Mouse (Mus musculus) adrenal gland, adult 18-20 months (tissue): ENCODE measurements around the gene Dcaf17. TPM values are rescaled to one million over a fixed set of nuclear protein-coding genes. Genes with fewer than 3 reads are reported as not detected.

Experiments
- DNase-seq, 2 experiments: peaks; one replicate each; pipeline ENCODE4 v3.0.0; 2021 to 2022; ENCODE audit warnings: low spot score in 2 of 2
- total RNA-seq, 2 experiments: library from RNA; stranded (reverse); gene quantifications; 1 replicate in 1 of 2; 2 replicates in 1 of 2; pipeline ENCODE4 v1.2.3; 2021

Dcaf17 gene
- total RNA-seq, 2 experiments from 2014 or later, result 7.4 to 9.8 TPM

DNA sequence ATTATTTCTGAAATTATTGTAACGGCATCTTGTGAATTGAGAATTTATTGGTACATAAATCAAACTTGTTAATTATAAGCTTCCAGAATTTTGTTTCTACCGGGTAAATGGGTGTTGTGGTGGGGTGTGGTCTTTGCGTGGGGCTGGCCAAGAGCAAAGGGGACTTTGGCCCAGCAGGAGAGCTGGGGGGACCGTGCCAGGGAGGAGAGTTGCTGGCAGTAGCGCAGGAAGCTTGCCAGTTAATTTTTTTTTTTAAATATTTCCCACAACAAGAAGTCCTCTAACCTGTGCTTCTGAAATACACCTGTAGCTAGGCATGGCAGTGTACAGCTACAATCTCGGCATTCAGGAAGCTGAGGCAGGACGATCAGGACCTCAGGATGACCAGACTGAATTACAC, 4.6 kb upstream of the Dcaf17 start:
- DNase-seq, result no peak

DNA sequence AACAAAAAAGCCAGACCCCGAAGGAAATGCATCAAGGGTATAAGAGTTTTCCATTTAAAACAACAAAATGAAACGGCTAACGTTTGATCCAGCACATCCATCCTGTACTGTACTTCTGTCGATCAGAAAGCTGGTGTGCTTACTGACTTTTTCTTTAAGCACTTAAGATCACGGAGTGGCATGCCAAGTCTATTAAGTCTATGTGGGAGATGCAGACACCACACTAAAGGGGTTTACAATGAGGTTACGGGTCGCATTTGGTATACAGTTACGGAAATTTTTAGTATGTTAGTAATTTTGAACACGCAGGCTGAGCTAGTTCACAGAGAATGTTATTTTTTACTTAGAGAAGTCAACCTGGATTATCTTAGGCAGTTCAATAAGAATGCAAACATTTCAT, 412 bp upstream of the Dcaf17 start:
- DNase-seq, result no peak

DNA sequence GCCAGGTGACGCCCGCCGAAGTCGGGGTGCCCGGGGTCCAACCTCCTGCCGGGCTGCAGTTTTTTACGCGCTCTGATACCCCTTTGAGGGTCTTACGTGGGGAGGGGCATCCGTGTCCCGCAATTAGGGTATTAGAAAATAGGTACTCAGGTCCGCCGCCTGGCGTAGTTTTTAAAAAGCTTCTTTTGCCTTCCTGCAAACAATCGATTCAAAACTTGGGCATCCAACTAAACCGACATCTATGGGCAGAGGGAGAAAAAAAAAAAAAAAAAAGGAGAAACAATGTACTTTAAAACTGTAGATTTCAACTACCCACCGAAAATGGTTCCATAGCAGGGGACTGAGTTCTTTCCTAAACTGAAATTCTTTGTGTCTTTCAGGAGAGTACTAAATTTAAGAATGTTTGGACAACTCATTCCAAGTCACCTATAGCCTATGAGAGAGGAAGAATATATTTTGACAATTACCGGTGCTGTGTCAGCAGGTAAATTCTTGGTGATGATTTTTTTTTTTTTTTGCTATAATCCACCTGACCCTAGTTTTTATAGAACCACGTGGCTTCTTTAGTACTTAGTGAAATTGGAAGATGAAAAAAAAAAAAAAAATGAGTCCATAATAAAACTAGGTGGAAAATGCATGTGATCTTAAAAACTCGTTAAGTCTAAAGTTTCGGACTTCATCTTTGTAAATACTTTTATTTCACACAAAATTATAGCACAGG, 1.1 kb downstream of the Dcaf17 start:
- no peak for DNase-seq

DNA sequence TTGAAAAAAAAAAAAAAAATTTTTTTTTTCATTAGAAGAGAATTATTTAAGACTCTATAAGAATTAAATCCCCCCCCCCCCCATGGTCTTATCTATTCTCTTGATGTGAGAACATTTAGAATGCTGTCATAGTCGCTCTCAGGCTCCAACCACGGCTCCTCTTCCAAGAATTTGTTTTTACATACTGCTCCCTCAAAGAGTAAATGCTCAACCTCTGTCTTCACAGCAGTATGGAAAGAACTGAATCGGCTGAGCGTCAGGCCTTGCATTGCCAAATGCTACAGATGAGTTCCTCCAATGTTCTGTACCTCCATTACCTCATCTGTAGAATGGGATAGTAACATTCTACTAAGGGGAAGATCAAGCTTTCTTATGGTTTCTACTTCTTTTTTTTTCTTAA, 16.5 kb downstream of the Dcaf17 start:
- DNase-seq, result no peak

DNA sequence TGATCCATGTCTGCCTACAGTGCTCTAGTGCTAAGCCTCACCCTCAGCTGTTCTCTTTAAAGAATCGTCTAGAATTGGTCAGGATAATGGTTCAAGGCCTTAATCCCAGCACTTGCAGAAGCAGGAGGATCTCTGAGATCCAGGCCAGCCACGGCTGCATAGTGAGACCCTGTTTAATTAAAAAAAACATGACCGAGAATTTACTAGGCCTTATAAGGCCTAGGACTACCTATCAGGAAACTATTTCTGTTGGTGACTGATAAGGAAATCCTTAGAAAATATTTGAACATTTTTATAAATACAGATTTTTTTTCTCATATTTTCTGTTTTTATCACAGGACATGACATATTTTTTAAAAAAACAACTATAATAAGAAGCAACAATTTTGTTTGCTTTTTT, 18.2 kb downstream of the Dcaf17 start:
- DNase-seq, result no peak

DNA sequence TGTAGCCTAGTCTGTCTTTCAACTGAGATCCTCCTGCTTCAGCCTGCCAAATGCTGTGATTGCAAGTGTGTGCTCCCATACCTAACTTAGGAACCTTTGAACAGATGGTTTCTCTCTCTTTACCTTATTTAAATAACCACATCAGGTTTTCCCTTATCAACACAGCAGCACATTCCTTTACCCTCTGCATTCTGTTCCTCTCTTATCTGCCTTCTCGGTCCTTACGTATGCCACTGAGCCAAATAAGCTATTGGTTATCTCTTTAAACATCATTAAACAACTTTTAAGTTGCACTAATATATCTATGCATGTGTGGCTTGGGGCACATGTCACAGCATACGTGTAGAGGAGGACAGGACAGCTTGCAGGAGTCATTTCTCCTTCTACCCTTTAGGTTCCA, 18.7 kb downstream of the Dcaf17 start:
- DNase-seq, result no peak

DNA sequence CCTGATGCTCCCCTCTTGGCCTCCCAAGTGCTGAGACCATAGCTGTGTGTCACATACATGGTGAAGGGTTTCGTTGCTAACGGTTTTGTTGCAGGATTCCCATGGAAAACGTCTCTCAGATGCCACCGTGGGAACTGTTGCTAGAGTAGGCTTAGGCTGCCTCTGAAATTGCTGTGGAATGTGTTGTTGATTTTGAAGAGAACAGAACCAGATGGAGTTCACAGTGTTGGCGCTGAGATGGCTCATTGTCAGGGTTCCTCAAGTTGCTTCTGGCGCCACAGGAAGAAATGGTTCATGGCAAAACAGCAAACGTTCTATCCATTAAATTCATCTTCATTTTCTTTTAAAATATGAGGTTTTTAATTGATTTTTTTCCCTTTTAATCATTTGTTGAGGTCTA, 27.3 kb downstream of the Dcaf17 start:
- DNase-seq, result no peak

DNA sequence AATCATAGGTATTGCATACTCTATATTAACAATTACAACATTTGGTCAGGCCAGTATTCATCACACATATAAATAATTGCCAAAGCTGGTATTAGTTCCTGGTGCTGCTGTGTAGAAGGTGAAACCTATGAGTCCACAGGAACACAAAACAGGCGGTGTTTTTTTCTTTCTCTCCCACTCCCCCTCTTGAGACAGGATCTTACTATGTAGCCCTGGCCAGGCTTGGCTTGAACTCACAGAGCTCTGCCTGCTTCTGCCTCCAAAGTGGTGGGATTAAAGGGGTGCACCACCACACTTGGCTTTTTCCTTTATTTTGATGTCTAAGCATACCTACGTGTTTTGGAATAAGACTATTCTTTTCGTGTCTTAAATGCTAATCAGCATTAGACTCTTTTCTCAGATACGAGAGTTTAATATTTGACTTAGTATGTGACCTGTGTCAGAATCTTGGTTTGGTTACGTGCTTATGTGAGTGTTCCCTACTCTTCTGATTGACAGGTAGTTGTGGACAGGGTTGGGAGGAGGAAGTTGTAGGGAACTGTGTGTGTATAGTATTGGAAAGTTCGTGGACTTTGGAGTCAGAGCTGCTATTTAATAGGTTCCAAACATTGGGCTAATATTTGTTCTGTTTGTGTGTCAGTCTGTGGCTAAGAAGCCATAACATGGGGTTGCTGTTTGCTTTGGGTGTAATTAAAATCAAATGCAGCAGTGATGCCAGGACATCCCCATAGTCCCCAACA, 28.5 kb downstream of the Dcaf17 start:
- no peak for DNase-seq

DNA sequence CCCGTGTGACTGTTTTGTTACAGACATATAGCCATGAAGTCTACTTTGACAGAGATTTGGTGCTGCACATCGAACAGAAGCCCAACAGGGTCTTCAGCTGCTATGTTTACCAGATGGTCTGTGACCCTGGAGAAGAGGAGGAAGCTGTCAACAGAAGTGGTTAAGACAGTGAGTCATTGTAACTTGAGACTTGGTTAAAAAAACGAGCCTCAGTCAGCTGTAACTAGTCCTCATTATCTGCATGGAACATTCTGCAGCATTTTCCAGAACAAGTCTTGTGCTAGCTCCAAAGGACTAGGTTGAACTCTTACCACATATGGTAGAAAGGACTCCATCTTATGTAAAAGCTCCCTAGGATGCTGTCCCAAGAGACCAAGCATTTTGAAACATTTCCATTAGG, 34.6 kb downstream of the Dcaf17 start:
- no peak for DNase-seq

DNA sequence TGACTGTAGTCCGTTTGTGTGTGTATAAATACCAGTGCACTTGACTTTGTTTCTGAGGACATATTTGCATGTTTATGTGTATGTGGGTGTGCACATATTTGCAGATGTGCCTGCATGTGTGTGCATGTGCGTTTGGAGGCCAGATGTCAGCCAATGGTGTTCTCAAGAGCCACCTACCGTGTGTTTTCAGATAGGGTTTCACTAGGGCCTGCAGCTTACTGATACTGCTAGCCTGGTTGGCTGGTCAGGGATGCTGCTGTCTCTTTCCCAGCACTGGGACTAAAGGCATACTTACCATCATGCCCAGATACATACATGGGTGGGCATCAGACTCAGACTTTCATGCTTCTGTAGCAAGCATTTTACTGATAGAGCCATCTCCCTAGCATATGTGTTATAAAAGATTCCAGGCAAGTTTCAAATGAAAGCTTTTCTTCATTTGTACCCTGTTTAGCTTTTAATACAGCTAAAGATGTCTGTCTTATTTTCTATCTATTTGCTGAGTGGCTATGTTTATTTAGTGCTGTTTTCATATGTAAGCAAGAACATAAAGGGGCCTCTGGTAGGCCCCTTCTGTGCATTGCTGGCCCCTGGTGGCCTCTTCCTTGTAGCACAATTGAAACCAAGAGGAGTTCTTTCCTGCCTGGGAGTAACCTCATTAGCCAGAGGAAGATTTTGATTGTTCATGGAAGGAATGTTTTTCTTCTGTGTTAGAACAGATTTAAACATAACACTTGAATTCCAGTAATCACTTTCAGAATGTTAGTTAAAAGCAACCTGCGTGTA, 35.7 kb downstream of the Dcaf17 start:
- no peak for DNase-seq

DNA sequence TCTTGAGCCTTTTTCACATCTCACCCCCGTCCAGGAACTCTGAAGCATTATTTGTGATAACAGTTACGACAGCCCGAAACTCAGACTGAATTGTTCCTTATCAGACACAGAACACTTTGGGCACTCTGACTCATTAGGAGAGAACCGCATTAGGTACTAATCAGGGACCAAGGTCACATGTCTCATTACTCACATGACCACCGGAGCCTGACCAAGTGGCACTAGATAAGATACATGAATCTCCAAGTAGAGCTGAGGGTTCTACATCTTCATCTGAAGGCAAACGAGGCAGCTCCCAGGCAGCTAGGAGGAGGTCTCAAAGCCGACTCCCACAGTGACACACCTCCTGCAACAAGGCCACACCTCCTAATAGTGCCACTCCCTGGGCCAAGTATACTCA, 41.0 kb downstream of the Dcaf17 start:
- peak in 1 of 2 experiments; percentile 4 for DNase-seq

DNA sequence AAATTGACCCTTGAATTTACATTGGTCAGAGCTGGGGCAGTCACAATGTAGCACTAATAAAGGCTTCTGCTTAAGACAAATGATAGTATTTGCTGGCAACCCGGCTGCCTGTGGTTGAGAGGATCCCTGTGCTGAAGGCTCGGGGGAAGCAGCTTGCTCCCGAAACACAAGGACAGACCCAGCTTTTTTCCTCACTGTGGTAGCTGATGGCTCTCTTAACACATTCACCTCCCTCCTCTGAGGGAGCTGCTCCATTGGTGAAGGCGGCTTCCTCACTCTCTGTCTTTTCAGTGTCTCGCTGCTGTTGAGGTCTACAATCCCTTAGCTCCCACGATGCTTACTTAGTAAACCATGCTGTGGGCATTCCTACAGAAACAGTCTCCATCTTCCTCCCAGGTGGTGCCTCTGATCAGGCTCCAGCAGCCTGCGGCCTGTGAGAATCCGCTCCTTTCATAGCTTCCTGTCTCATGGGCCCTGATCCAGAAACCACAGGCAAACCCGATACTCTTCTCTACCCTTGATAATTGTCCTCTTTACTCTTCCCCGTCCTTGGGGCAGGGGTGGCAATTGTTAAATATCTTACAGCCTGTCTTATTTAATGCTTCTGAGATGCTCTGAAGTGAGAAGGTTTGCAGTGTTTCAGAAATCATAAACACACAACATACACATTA, 47.6 kb downstream of the Dcaf17 start:
- no peak for DNase-seq

DNA sequence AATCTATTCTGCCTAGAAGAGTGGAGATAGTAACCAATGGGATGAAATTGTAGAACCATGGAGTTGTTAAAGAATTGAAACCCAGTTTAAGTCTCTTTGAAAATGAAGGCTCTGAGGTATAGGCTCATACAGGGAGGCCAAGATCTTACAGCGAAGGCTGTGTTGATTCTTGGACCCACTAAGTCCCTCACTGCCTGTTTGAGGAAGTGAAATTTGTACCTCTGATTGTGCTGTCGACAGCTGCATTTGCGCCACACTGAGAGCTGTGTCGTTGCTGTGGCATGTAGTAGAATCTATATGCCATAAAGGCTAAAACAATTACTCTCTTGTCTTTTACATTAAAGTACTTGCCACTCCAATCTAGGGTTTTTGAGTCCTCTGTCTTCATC, 48.2 kb downstream of the Dcaf17 start:
- no peak for DNase-seq

DNA sequence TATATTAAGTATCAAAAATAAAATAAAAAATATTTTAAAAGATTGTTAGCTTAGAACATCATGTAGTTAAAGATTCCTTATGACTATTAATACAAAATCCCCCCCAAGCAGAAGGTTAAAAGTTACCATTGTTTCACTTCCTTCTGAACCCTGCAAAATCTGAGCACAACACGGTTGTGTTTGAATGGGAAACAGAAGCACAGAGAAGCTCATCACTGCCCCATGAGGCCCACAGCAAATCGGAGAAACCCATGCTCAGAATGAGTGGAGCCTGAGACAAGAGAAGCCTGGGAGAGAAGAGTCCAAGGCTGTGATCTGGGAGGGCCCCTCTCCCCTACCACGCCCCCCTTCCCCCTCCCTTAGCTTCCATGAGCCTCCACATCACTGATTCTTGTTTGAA, 49.6 kb downstream of the Dcaf17 start:
- DNase-seq, result no peak

DNA sequence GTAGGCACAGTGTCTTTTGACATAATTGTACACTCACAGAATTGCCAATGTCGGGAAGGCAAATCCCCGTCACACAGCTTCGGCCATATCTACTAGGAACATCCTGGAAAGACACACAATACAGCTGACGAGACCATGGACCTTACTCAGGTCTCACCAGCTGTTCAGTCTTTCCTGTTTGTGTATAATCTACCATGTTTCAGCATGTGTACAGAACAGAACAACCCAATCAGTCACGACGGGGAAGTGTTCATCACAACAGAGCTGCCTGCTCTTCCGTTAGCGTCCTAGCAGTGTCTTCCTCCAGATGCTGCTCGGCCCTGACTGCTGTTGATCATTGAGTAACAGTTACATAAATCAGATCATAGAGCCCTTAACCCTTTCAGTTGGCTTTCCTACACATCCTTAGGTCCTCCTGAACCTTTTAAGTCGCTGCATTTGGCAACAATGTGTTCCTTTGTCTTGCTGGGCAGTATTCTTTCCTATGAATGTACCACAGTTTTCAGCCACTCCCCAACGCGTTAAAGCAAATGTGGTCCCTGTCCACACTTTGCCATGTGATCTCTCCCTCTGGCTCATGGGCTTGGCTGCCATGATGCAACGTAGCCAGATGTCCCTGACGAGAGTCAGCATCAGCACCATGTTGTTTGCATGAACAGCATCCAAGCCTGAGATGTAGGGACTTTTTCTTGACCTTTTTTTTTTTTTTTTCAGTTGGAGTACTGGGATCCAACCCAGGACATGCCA, 50.5 kb downstream of the Dcaf17 start:
- DNase-seq, result no peak

DNA sequence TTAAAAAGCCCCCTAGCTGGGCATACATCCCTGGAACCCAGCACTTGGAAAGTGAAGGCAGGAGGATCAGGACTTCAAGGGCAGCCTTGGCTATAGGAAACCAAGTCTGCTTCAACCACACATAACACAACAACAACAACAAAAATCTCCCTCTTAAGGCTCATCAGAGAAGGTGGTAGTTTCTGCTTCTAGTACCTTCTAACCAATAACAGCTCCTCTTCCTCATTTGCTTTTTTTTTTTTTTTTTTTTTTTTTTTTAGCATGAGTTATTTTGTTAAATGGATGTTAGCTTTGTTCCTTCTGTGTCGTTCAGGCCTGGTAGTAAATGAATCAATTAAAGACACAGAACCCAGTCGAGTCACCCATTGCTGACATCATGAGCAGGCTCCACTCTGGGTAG, 52.1 kb downstream of the Dcaf17 start:
- no peak for DNase-seq

DNA sequence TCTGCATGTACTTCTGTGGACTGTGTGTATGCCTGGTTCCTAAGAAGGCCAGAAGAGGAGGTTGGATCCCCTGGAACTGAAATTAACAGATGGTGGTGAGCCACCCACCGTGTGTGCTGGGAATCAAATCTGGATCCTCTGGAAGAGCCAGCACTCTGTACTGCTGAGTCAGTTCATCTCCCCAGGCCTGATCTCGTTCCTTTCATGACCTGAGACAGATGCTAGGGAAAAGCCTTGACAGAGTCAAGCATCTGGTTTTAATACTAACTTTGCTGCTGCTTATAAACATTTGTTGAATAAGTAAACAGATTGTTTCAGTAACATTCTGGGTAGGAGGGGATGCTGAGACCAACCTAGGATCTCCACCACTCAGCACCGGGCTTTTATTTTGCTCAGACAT, 53.4 kb downstream of the Dcaf17 start:
- no peak for DNase-seq

DNA sequence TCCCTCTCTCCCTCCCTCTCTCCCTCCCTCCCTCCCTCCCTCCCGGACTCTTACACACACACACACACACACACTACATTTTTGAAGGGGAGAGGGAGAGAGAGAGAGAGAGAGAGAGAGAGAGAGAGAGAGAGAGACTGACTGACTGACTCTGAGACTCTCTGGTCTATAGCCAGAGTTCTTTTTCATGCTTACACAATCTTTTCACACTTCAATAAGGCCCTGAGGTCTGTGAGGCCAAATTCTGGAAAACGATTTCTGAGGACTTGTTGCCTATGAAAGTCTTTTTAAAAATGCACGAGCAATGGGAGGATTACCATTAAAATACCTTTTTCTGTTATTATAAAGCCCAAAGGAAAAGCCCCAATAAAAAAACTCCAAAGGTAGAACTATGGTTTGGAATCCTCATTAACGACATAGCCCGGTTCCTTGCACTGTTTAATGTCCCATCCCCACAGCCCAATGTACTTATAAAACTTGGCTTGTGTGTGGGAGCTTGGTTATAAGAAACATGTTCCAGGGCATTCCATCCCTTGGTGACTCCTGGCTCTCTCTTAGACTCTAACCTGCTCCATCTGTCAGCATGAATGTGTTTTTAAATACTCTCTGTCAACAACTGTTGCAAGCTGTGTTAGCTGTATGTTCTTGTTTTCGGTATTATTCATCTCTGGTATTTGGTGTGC, 58.5 kb downstream of the Dcaf17 start:
- no peak for DNase-seq

DNA sequence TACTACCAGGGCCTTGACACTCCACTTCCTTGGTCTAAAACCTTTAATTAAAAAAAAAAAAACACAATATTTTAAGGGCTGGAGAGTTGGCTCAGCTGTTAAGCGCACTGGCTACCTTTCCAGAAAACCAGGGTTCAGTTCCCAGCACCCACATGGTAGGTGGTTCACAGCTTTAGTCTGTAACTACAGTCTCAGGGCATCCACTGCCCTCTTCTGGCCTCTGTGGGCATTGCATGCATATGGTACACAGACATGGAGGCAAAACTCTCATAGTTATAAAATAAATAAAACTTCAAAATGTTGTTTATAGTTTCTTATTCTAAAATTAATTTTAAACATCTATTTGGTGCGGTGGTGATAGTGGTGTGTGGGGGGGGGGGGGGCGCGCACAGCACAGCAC, 61.0 kb downstream of the Dcaf17 start:
- no peak for DNase-seq
